In the genomic region with DNA sequence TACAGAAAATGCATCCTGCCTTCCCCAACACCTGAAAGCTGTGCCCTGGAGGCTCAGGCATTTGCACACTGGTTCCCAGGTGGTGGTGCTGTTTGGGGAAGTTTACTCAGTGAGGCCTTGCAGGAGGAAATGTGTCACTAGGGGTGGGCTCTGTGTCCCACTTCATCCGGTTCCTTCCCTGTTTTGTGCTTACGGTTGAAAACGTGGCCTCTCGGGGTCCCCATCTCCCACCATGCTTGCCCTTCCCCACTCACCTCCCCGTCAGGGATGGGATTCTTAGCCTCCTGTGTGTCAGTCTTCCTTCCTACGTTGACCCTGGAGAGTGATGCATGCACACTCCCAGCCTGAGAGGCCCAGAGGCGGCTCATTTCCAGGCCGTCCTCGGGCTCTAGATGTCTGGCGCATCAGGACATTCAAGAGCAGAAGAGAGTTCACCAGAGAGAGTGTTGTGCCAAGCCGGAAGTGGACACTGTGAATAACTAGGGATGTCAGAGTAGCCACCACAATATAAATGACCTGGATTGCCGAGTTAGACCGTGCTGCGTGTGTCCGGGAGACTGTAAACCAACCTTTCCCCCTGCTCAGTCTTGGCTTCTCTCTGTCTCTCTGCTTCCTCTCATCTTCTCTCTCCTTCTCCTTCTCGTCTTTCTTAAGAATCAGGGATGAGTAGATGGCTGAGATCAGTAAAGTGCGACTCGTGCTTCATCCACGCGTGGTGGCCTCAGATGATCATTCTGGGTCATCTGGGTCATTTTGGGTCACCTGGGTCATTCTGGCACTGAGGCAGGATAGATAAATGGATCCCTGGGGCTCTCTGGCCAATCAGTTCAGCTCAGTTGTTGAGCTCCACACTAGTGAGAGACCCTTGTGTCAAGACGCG, we compare ENCODE assay signal across 9 mouse cellular contexts. TPM values are rescaled to one million over a fixed set of nuclear protein-coding genes. Genes with fewer than 3 reads are reported as not detected.
A peak's percentile ranks its signal among the peaks of the same experiment; 100 is the strongest.
DNase-seq lines count a peak whose midpoint lies in the region; ATAC-seq lines count a peak whose summit lies in the region.
"Had no signal": no experiment of that assay in that cellular context is flagged by ENCODE, and none has a peak within 500 bp of the region (broad histone marks: within the 10 kb centered on the region; RNA-seq: fewer than 3 reads in every experiment).

No protein-coding gene starts in this region.

- no peaks in the 10 kb centered on the region for H3K9me3 ChIP-seq in kidney, embryonic 15.5 days (replicated peaks)
- H3K9me3 ChIP-seq in hindbrain, embryonic 16.5 days (ENCODE audit: control insufficient read depth, low read length): no peaks in the 10 kb centered on the region

- H3K4me2 ChIP-seq in kidney, embryonic 15.5 days: no peak overlapping the region
- peak overlapping the region; percentile 95 for H3K4me2 ChIP-seq in hindbrain, embryonic 16.5 days (ENCODE audit: low read length)

- WGBS in kidney, embryonic 15.5 days: 78% methylated on average over 22 of the region's 22 CpGs
- WGBS in hindbrain, embryonic 16.5 days: 66% methylated on average over 22 of the region's 22 CpGs

- H3K27me3 ChIP-seq in kidney, embryonic 15.5 days: peaks cover 5% of the 10 kb centered on the region
- H3K27me3 ChIP-seq in hindbrain, embryonic 16.5 days (replicated peaks; ENCODE audit: control insufficient read depth, insufficient read depth, low read length): no peaks in the 10 kb centered on the region

- no peak overlapping the region for H3K9ac ChIP-seq in kidney, embryonic 15.5 days
- peak overlapping the region; percentile 27 for H3K9ac ChIP-seq in hindbrain, embryonic 16.5 days (ENCODE audit: low read depth, low read length)

- peaks cover 58% of the 10 kb centered on the region for H3K4me1 ChIP-seq in kidney, embryonic 15.5 days
- H3K4me1 ChIP-seq in brown adipose tissue, adult 24 weeks (ENCODE audit: control insufficient read depth, insufficient read depth, insufficient read length, low read length): peaks cover 48% of the 10 kb centered on the region
- peaks cover 53% of the 10 kb centered on the region for H3K4me1 ChIP-seq in hindbrain, embryonic 16.5 days (ENCODE audit: control insufficient read depth, insufficient read depth, low read depth, low read length)

- DNase-seq in kidney, adult 8-10 months: no peak
- DNase-seq in ovary, postnatal 10 days (ENCODE audit: low spot score): no peak
- no peak for DNase-seq in MN1 (ENCODE audit: low spot score)
- no peak for DNase-seq in retina, embryonic 14.5 days (ENCODE audit: low spot score)

- ATAC-seq in kidney, embryonic 15.5 days (replicated peaks; ENCODE audit: low FRiP score): no peak
- no peak for ATAC-seq in hindbrain, embryonic 16.5 days
- ATAC-seq in neutrophil, adult 5-6 weeks (ENCODE audit: extremely low read depth, insufficient number of reproducible peaks, low FRiP score, poor library complexity, severe bottlenecking): 0 out of 2 replicates have a peak, but pooled peaks have one; percentile 22

- H3K4me3 ChIP-seq in kidney, embryonic 15.5 days (replicated peaks): no peak overlapping the region
- H3K4me3 ChIP-seq in brown adipose tissue, adult 24 weeks (ENCODE audit: insufficient read depth, low read depth, low read length): peak overlapping the region; percentile 38
- no peak overlapping the region for H3K4me3 ChIP-seq in hindbrain, embryonic 16.5 days (ENCODE audit: low read length)
- H3K4me3 ChIP-seq: erythroblast, embryonic 14.5 days had no signal

- H3K36me3 ChIP-seq in kidney, embryonic 15.5 days: no peaks in the 10 kb centered on the region
- H3K36me3 ChIP-seq in hindbrain, embryonic 16.5 days (ENCODE audit: control insufficient read depth, insufficient read depth, low read length): no peaks in the 10 kb centered on the region

- H3K27ac ChIP-seq in kidney, embryonic 15.5 days: peak overlapping the region; percentile 50; the same call in 1 of the 2 replicates
- H3K27ac ChIP-seq in brown adipose tissue, adult 24 weeks (replicated peaks; ENCODE audit: low read depth, low read length): peak overlapping the region; percentile 59
- H3K27ac ChIP-seq in hindbrain, embryonic 16.5 days (ENCODE audit: low read depth, low read length): peak overlapping the region; percentile 44; the same call in 1 of the 2 replicates

RNA-seq across cellular contexts. Expression of a gene that starts 4.0 kb away (rescaled TPM):
- 15.1 and 18.7 TPM in 2 replicates for polyA plus RNA-seq in kidney, embryonic 15.5 days (2015; fragmentation: Nextera tagmentation; extraction: Ambion mirVana)
- 64.3 and 66.0 TPM in 2 replicates for polyA plus RNA-seq in brown adipose tissue, adult 24 weeks (2012; ENCODE audit: insufficient read depth, insufficient read length, missing spikeins)
- 57.8 and 59.3 TPM in 2 replicates for polyA plus RNA-seq in hindbrain, embryonic 16.5 days (2015; fragmentation: Nextera tagmentation; extraction: Ambion mirVana)
- total RNA-seq in neutrophil, adult 5-6 weeks (2017): 45.3 and 51.1 TPM in 2 replicates

RNA-seq across cellular contexts. Expression of a gene that starts 24.3 kb away (rescaled TPM):
- 145 and 164 TPM in 2 replicates for polyA plus RNA-seq in kidney, embryonic 15.5 days (2015; fragmentation: Nextera tagmentation; extraction: Ambion mirVana)
- polyA plus RNA-seq in brown adipose tissue, adult 24 weeks (2012; ENCODE audit: insufficient read depth, insufficient read length, missing spikeins): 4.4 TPM in 1 of 2 replicates, not detected in the other
- polyA plus RNA-seq in hindbrain, embryonic 16.5 days (2015; fragmentation: Nextera tagmentation; extraction: Ambion mirVana): 75.8 and 79.9 TPM in 2 replicates
- 2.9 and 4.0 TPM in 2 replicates for total RNA-seq in neutrophil, adult 5-6 weeks (2017)

Comparison
In these comparisons a context has a peak if more than half of its experiments do, and no peak if none do; other contexts are left out.
1. RNA of a gene that starts 24.3 kb away (polyA plus RNA-seq): 145 to 164 TPM in kidney, embryonic 15.5 days and 75.8 to 79.9 TPM in hindbrain, embryonic 16.5 days; 4.4 TPM in brown adipose tissue, adult 24 weeks; every median in the first group is over 10 times any median in the second.
2. Peak in every context shown above with its lines, with median percentiles within 50 percentile points of each other: H3K27ac ChIP-seq.